Mouse (Mus musculus) CH12.LX (cell line): Measurements from ENCODE around the gene Mctp1.

ENCODE experiments used
- CTCF ChIP-seq, 2 experiments: IDR thresholded peaks in 1 of 2; conservative IDR thresholded peaks in 1 of 2; 2 replicates each; pipeline ENCODE4 v1.5.1; 2011 to 2012; ENCODE audit warnings: low read depth in 2 of 2, low read length in 2 of 2, improper control_type of control experiment in 1 of 2, inconsistent platforms in 1 of 2, mild to moderate bottlenecking in 1 of 2, moderate library complexity in 1 of 2
- IRF4 ChIP-seq: IDR thresholded peaks from 2 replicates; pipeline ENCODE4 v1.6.1; 2014; ENCODE audit warnings: low read depth, mild to moderate bottlenecking, inconsistent platforms, low read length, improper control_type of control experiment
- MAX ChIP-seq: IDR thresholded peaks from 2 replicates; pipeline ENCODE4 v1.6.1; 2011; ENCODE audit warnings: low read length, improper control_type of control experiment
- PAX5 ChIP-seq: IDR thresholded peaks from 2 replicates; pipeline ENCODE4 v1.6.1; 2012; ENCODE audit warnings: low read length, inconsistent platforms, mixed read lengths

DNA sequence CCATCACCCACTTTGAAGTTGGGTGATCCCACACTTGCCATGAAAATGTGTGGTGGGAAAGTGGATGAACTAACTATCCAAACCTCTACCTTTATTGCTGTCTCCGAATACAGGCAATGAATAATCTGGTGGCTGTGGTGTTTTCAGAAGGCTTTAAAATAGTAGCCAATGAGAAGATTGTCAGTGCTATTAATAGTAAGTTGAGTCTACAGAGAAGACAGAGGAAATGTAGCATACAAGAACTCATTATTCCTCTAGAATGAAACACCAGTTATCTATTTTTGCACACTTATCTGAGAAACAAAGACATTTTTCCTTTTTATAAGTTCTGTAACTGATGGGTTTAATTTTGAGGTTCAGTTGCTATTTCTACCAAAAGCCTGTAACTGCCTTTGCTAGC, 63.2 kb downstream of the Mctp1 start:
- TF ChIP-seq IRF4 (no peak), MAX (no peak), CTCF (conservative IDR thresholded peaks at IDR 0.05 in 1 of 2, IDR thresholded peaks at IDR 0.05 in 1 of 2; ENCODE audit: low read depth in 2 of 2, low read length in 2 of 2) (no peak), PAX5 (no peak)
